Mouse (Mus musculus): ENCODE results near the gene Zfp763. TPM values are rescaled to one million over a fixed set of nuclear protein-coding genes. Genes with fewer than 3 reads are reported as not detected.
"Not testable (repeated sequence)": the region's sequence is repeated elsewhere in the genome, so short reads cannot be mapped to it uniquely, and the experiment has no call there.

Zfp763 gene
- 12.8 and 17.8 TPM in 2 replicates for total RNA-seq (2017)

DNA sequence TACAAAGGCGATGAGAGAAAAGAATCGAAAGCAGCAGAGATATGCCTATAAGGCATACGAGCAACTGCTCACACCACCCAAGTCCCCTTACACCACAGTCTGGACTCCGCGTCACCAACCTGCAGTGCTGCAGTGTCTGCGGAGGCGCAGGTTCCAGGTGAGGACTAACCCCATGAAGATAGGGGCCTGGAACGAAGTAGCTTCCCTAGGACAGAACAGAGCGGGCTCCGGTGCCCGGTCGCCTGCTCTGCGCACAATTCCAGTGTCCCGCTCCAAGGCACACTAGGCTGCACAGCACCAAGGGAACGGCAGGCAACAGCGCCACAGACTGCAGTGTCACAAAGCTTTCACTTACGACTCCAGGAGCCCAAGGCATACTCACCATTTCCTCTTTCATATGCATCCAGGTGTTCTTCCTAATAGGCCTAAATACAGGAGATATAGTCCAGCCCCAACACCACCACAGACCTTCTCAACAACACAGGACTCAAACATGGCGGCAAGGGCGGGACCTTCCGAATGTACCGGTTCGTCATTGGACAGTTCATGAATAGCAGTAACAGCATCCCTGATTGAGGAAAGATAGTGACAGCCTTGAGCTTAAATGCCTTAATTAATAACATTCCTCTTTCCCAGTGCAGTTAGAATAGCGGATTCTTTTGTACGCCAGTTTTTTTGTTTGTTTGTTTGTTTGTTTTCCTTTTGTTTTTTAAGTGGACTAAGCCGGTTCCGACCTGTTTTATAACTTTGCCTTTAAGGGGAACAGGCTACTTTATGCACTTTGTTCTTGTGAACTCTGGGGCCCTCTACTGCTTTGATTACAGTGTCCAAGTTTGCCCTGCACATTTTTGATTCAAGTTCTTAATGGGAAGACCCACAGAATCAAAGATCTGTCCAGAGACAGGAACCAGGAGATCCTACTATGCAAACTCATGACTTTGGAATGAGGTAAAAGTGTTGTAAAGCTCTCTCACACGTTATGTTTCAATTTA is at the start of gene Zfp763:
TSS of gene Zfp763 (minus strand) at position 503 of the 992 bp plus-strand sequence.
- ATAC-seq (replicated peaks in 1 of 2; ENCODE audit: insufficient read depth in 1 of 2, low FRiP score in 2 of 2, low TSS enrichment in 1 of 2, low read depth in 1 of 2, poor library complexity in 2 of 2, severe bottlenecking in 2 of 2) = peak; percentile 96 to 100

DNA sequence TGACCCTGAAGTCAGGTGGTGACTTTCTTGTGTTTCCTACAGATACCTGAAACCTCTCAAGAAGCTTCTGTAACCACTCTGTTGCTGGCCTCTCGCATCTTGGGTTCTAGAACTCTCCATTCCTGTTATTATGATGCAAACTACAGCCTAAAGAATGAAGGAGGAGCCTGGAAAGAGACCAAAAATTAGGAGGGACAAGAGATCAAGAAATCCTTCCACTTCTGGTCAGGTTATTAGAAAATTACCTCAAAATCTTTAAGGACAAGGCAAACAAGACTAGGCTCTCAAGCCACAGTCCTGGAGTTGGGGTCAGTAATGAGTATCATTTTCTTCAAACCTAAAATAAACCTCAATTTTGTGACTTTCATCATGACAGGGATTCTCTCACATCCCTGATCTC is 34.8 kb upstream of the Zfp763 start, which contains the start of gene 4921501E09Rik:
TSS of gene 4921501E09Rik (minus strand) at position 101 of the 400 bp plus-strand sequence.
- no peak for ATAC-seq (replicated peaks in 1 of 2; ENCODE audit: insufficient read depth in 1 of 2, low FRiP score in 2 of 2, low TSS enrichment in 1 of 2, low read depth in 1 of 2, poor library complexity in 2 of 2, severe bottlenecking in 2 of 2)

DNA sequence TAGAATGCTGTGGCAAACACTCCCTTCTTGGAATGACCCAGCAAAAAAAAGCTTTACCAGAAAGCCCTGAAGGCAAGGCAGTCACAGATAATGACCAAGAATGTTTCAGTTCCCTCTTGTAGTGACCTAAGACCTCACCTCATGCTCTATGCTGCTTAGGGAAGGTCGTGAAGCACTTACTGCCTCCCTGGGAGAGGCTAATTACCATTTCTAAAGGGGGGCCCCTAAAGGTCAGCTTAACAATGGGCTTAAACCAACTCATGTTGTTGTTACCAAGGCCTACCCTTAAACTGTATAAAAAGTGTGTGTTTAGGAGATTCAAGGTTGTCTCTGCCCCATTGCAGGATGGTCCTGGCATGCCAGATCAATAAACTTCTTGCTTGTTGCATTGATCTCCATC is 29.8 kb upstream of the Zfp763 start:
- ATAC-seq (replicated peaks in 1 of 2; ENCODE audit: insufficient read depth in 1 of 2, low FRiP score in 2 of 2, low TSS enrichment in 1 of 2, low read depth in 1 of 2, poor library complexity in 2 of 2, severe bottlenecking in 2 of 2) = no peak

DNA sequence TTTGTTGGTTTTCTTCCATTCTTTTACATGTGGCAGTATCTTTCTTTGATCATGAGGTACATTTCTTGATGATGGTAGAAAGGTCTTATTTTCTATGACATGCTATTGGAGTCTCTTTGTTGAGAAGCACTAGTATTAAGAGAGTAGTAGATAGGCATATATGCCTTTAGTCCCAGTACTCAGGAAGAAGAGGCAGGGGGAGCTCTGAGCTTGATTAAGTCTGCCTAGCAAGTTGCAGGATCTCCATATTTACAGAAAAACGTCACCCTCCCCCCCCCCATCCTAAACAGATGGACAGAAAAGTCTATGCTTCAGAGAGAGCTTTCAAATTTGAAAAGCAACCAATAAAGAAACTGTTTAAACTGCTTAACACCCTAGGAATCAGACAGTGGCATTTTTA is 25.6 kb upstream of the Zfp763 start:
- ATAC-seq (replicated peaks in 1 of 2; ENCODE audit: insufficient read depth in 1 of 2, low FRiP score in 2 of 2, low TSS enrichment in 1 of 2, low read depth in 1 of 2, poor library complexity in 2 of 2, severe bottlenecking in 2 of 2) = no peak

DNA sequence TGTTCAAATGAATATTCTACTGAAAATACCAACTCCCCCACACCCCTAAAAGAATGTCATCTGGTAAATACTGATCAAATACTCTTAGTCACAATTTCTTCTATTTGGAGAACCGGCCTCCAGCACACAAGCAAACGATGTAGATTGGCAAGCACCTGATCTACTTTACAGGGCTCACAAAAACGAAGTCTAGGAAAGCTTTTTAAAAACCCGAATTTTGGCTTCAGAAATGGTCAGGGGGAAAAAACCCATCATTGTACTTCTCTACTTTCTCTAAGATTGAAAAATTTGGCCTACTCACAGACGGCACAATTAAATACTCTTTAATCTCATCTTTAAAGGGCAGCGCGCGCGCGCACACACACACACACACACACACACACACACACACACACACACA is 826 bp downstream of the Zfp763 start:
- no peak for ATAC-seq (replicated peaks in 1 of 2; ENCODE audit: insufficient read depth in 1 of 2, low FRiP score in 2 of 2, low TSS enrichment in 1 of 2, low read depth in 1 of 2, poor library complexity in 2 of 2, severe bottlenecking in 2 of 2)

DNA sequence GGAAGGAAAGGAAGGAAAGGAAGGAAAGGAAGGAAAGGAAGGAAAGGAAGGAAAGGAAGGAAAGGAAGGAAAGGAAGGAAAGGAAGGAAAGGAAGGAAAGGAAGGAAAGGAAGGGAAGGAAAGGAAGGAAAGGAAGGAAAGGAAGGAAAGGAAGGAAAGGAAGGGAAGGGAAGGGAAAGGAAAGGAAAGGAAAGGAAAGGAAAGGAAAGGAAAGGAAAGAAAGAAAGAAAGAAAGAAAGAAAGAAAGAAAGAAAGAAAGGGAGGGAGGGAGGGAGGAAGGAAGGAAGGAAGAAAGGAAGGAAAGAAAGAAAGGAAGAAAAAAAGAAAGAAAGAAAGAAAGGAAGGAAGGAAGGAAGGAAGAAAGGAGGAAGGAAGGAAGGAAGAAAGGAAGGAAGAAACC is 12.8 kb downstream of the Zfp763 start:
- ATAC-seq (replicated peaks in 1 of 2; ENCODE audit: insufficient read depth in 1 of 2, low FRiP score in 2 of 2, low TSS enrichment in 1 of 2, low read depth in 1 of 2, poor library complexity in 2 of 2, severe bottlenecking in 2 of 2) = not testable (repeated sequence)

DNA sequence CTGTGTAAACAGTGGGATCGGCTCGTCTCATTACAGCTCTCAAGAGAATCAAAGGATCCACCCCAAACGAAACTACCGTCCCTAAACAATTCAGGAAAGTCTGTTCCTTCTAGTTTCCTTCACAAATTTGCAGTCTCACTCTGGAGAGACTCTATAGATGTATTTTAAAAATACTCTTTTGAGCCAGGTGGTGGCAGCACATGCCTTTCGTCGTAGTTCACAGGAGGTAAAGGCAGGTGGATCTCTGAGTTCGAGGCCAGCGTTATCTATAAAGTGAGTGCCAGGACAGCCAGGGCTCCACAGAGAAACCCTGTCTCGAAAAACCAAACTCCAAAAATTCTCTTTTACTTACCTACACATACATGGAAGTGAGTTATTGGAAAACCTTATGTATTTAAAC is 24.9 kb downstream of the Zfp763 start:
- no peak for ATAC-seq (replicated peaks in 1 of 2; ENCODE audit: insufficient read depth in 1 of 2, low FRiP score in 2 of 2, low TSS enrichment in 1 of 2, low read depth in 1 of 2, poor library complexity in 2 of 2, severe bottlenecking in 2 of 2)

DNA sequence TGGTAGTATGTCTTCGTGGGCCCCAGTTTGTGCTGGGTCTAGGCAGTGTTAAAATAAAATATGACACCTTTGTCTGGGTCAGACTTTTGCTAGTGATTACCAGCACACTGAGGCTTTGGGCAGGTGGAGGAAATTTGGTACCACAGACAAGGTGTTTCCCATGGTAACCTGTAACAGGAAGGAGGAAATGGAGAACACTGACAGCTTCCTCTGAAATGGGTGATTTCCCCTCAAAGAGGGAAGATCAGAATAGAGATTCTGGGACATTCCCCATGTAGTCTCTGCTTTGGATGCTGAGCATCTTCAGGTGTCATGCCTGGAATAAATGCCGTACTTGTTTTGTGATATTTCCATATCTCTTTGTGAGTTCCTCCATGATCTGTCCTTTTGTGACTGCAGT is 34.7 kb downstream of the Zfp763 start:
- ATAC-seq (replicated peaks in 1 of 2; ENCODE audit: insufficient read depth in 1 of 2, low FRiP score in 2 of 2, low TSS enrichment in 1 of 2, low read depth in 1 of 2, poor library complexity in 2 of 2, severe bottlenecking in 2 of 2) = no peak

DNA sequence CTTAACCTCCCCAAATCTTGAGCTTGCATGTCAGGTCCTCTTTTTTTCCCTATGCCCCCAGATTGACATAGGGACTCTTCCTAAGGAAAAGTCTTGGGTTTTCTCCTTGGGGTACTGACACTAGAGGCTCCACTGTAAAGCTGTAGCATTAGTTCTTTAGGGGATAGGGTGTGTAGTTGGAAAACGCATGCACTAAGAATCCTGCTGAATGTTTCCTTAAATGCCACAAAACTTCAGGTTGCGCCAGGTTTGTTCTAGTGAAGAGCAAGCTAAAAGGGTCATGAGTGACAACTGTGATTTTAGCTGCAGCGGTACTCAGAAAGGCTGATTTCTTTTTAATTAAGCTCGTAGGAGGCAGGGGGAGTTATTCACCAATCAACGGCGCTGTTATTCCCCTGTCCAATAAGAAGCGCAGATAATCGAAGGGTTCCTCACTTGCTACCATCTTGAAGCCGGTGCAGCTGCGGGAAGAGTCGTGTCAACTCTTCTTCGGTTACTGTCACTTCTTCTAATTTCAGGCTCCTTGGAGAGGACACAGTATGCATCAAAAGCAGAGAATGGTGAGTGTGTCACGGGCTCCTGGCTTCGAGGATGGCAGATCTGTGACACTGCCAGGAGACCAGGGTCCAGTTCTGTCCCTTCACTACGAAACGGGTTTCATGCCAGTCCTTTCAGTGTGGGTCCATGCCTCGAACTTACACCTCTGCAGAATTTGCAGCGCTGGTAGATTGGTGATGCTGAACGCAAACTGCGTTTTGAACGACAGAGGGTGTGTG is 40.3 kb downstream of the Zfp763 start, which contains the start of gene Zfp952:
TSS of gene Zfp952 (plus strand) at position 431 of the 776 bp plus-strand sequence.
- peak; percentile 99 for ATAC-seq (replicated peaks in 1 of 2; ENCODE audit: insufficient read depth in 1 of 2, low FRiP score in 2 of 2, low TSS enrichment in 1 of 2, low read depth in 1 of 2, poor library complexity in 2 of 2, severe bottlenecking in 2 of 2)

DNA sequence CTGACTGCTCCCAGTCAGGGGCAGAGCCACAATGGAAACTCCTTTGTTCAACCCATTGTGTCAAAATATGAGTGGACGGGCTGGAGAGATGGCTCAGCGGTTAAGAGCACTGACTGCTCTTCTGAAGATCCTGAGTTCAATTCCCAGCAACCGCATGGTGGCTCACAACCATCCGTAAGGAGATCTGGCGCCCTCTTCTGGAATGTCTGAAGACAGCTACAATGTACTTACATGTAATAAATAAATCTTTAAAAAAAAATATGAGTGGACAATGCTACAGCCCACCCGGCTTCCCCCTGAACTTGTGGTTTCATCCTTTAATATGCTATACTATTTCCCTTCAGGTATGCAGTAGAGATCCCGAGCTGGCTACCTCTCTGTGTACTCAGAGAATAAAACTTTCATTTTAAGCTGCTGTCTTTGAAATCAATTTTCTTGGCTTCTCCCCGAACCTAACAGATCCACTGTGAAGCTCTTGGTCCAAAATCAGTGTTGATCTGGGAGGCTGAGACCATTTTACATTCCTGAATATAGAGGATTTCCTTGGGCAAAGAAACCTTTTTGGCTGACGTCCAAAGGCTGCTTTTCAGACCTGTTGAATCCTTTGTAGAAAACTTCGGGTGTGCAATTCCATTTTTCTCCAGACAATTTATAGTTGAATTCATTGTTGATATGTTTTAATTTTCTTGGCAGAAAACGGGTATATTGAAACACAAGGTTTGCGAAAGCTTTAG is 41.1 kb downstream of the Zfp763 start:
- no peak for ATAC-seq (replicated peaks in 1 of 2; ENCODE audit: insufficient read depth in 1 of 2, low FRiP score in 2 of 2, low TSS enrichment in 1 of 2, low read depth in 1 of 2, poor library complexity in 2 of 2, severe bottlenecking in 2 of 2)

DNA sequence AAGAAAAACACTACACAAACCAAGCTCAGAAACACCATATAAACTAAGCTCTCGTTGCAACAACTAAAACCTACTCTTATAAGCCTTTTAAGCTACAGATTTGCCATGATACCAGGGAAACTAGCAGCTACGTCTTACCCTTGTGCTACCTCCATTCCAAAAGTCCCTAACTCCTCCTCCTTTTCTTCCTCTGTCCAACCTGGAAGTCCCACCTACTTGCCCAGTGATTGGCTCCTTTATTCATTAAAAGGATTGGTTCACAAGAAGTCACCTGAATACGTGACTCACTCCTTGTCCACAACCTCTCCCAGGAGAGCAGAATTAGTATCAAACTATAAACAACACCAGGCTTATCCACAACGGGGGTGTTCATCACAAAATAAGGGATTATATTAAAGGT is 46.9 kb downstream of the Zfp763 start:
- ATAC-seq (replicated peaks in 1 of 2; ENCODE audit: insufficient read depth in 1 of 2, low FRiP score in 2 of 2, low TSS enrichment in 1 of 2, low read depth in 1 of 2, poor library complexity in 2 of 2, severe bottlenecking in 2 of 2) = no peak

DNA sequence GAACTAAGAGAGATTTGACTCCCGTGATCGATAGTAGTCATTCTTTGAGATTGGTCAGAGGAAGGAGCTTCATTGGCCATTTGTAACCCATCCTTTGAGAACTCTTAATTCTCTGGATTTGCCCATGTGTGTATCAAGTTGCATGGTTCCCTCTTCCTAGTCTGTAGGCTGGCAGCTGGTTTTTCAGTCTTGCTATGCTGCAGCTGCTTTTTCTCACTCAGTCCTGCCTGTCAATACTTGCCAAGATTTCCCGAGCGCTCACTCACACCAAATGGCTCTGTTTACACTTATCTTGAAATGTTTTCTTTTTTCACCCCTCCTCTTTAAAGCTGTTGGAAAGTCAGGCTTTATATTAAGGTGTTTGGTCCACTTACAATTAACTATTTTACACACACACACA is 51.8 kb downstream of the Zfp763 start:
- no peak for ATAC-seq (replicated peaks in 1 of 2; ENCODE audit: insufficient read depth in 1 of 2, low FRiP score in 2 of 2, low TSS enrichment in 1 of 2, low read depth in 1 of 2, poor library complexity in 2 of 2, severe bottlenecking in 2 of 2)

Other genes with a start within 250 kb of the Zfp763 start
- gene Zfp871, start 245.1 kb downstream of the Zfp763 start, total RNA-seq (2017) = 29.6 and 39.7 TPM in 2 replicates
- 0.13 TPM in 1 of 2 replicates, not detected in the other for gene Zfp811, start 223.5 kb downstream of the Zfp763 start, total RNA-seq (2017)
- 10.6 and 19.9 TPM in 2 replicates for gene Zfp799, start 203.1 kb downstream of the Zfp763 start, total RNA-seq (2017)
- 6.6 and 7.0 TPM in 2 replicates for gene Zfp870, start 141.8 kb downstream of the Zfp763 start, total RNA-seq (2017)
- gene Cyp4f14, start 116.1 kb downstream of the Zfp763 start, total RNA-seq (2017) = not detected in 2 replicates
- 5.9 and 17.1 TPM in 2 replicates for gene Cyp4f13, start 86.0 kb downstream of the Zfp763 start, total RNA-seq (2017)
- 20.1 and 23.3 TPM in 2 replicates for gene Zfp472, start 67.6 kb downstream of the Zfp763 start, total RNA-seq (2017)
- gene Zfp952, start 40.3 kb downstream of the Zfp763 start, total RNA-seq (2017) = 15.4 and 16.6 TPM in 2 replicates
- gene 4921501E09Rik, start 34.7 kb upstream of the Zfp763 start, total RNA-seq (2017) = not detected in 2 replicates
- gene Zfp563, start 55.9 kb upstream of the Zfp763 start, total RNA-seq (2017) = 6.4 and 6.9 TPM in 2 replicates
- not detected in 2 replicates for gene Morc2b, start 106.3 kb upstream of the Zfp763 start, total RNA-seq (2017)
- not detected in 2 replicates for gene Olfr55, start 135.0 kb upstream of the Zfp763 start, total RNA-seq (2017)
- gene Olfr239, start 157.9 kb upstream of the Zfp763 start, total RNA-seq (2017) = not detected in 2 replicates
- not detected in 2 replicates for gene Olfr1564, start 188.3 kb upstream of the Zfp763 start, total RNA-seq (2017)
- gene Zfp955a, start 221.7 kb upstream of the Zfp763 start, total RNA-seq (2017) = 22.8 and 27.3 TPM in 2 replicates
- not detected in 2 replicates for gene Olfr63, start 231.3 kb upstream of the Zfp763 start, total RNA-seq (2017)

Data from hematopoietic stem cell, adult 5-6 weeks (primary cell).